Mouse (Mus musculus) CH12.LX (cell line): ENCODE measurements around the gene Gm4881. TPM values are rescaled to one million over a fixed set of nuclear protein-coding genes. Genes with fewer than 3 reads are reported as not detected.
A peak's percentile ranks its signal among the peaks of the same experiment; 100 is the strongest.

ENCODE experiments used
- DNase-seq: peaks from one replicate; pipeline ENCODE4 v3.0.0-alpha.2; 2013; ENCODE audit errors: extremely low read depth
- H3K27ac ChIP-seq: 2 replicates; pipeline ENCODE4 v1.5.1; 2012; ENCODE audit warnings: low read depth, mild to moderate bottlenecking, control low read depth, moderate library complexity; ENCODE audit not compliant: insufficient read depth
- H3K27me3 ChIP-seq: replicated peaks from 2 replicates; pipeline ENCODE3; 2012; ENCODE audit warnings: inconsistent platforms
- H3K36me3 ChIP-seq, 2 experiments: replicated peaks in 1 of 2; 2 replicates each; pipeline versions ENCODE3 to v1.6.1; 2012; ENCODE audit warnings: inconsistent platforms in 1 of 2, low read length in 1 of 2, mild to moderate bottlenecking in 1 of 2, mixed read lengths in 1 of 2, moderate library complexity in 1 of 2; ENCODE audit not compliant: control insufficient read depth in 1 of 2, insufficient read depth in 1 of 2
- H3K4me1 ChIP-seq, 2 experiments: 2 replicates each; pipeline ENCODE4 v1.6.1; 2012; ENCODE audit warnings: inconsistent platforms in 1 of 2, moderate library complexity in 1 of 2; ENCODE audit not compliant: insufficient read depth in 2 of 2, control insufficient read depth in 1 of 2
- H3K4me2 ChIP-seq: 2 replicates; pipeline ENCODE4 v1.6.1; 2012; ENCODE audit warnings: low read depth, mild to moderate bottlenecking, control low read depth; ENCODE audit not compliant: poor library complexity, insufficient read depth, severe bottlenecking
- H3K4me3 ChIP-seq, 3 experiments: fragments of 150-350 bp in 1 of 3; sonication (generic) in 1 of 3; replicated peaks in 1 of 3; 2 replicates each; pipeline versions ENCODE3 to v1.5.1; 2011 to 2012; ENCODE audit warnings: low read depth in 2 of 3, low read length in 2 of 3, mild to moderate bottlenecking in 2 of 3, moderate library complexity in 2 of 3, control low read depth in 1 of 3, improper control_type of control experiment in 1 of 3, inconsistent platforms in 1 of 3, mixed read lengths in 1 of 3; ENCODE audit not compliant: poor library complexity in 1 of 3
- H3K79me2 ChIP-seq: replicated peaks from 2 replicates; pipeline ENCODE4 v1.6.1; 2012; ENCODE audit warnings: mild to moderate bottlenecking, moderate library complexity; ENCODE audit not compliant: control insufficient read depth, poor library complexity, insufficient read depth, severe bottlenecking; ENCODE audit errors: extremely low read depth
- H3K9ac ChIP-seq: 2 replicates; pipeline ENCODE4 v1.6.1; 2012; ENCODE audit warnings: low read depth, mild to moderate bottlenecking, control low read depth, moderate library complexity; ENCODE audit not compliant: insufficient read depth
- H3K9me3 ChIP-seq: replicated peaks from 2 replicates; pipeline ENCODE3; 2012; ENCODE audit warnings: low read length, inconsistent platforms, mixed read lengths
- CHD1 ChIP-seq: IDR thresholded peaks from 2 replicates; pipeline ENCODE4 v1.6.1; 2012; ENCODE audit warnings: low read depth, low read length, improper control_type of control experiment, inconsistent platforms
- CHD2 ChIP-seq: IDR thresholded peaks from 2 replicates; pipeline ENCODE4 v1.6.1; 2011; ENCODE audit warnings: low read length, improper control_type of control experiment
- CTCF ChIP-seq, 2 experiments: IDR thresholded peaks in 1 of 2; conservative IDR thresholded peaks in 1 of 2; 2 replicates each; pipeline ENCODE4 v1.5.1; 2011 to 2012; ENCODE audit warnings: low read depth in 2 of 2, low read length in 2 of 2, improper control_type of control experiment in 1 of 2, inconsistent platforms in 1 of 2, mild to moderate bottlenecking in 1 of 2, moderate library complexity in 1 of 2
- E2F4 ChIP-seq: IDR thresholded peaks from 2 replicates; pipeline ENCODE4 v1.6.1; 2011; ENCODE audit warnings: low read depth, low read length, improper control_type of control experiment; ENCODE audit not compliant: insufficient replicate concordance
- ELF1 ChIP-seq: IDR thresholded peaks from 2 replicates; pipeline ENCODE4 v1.6.1; 2014; ENCODE audit warnings: low read depth, mild to moderate bottlenecking, inconsistent platforms, low read length, improper control_type of control experiment
- EP300 ChIP-seq: IDR thresholded peaks from 2 replicates; pipeline ENCODE4 v1.6.1; 2011; ENCODE audit warnings: low read length, improper control_type of control experiment
- ETS1 ChIP-seq: conservative IDR thresholded peaks from 2 replicates; pipeline ENCODE4 v1.6.1; 2012; ENCODE audit warnings: low read depth, mild to moderate bottlenecking, inconsistent platforms, low read length, improper control_type of control experiment, moderate library complexity
- GABPA ChIP-seq: IDR thresholded peaks from 2 replicates; pipeline ENCODE4 v1.6.1; 2012; ENCODE audit warnings: low read depth, low read length, improper control_type of control experiment, inconsistent platforms; ENCODE audit not compliant: insufficient replicate concordance
- HCFC1 ChIP-seq: IDR thresholded peaks from 2 replicates; pipeline ENCODE4 v1.6.1; 2012; ENCODE audit warnings: low read depth, mild to moderate bottlenecking, inconsistent platforms, low read length, improper control_type of control experiment
- IRF4 ChIP-seq: IDR thresholded peaks from 2 replicates; pipeline ENCODE4 v1.6.1; 2014; ENCODE audit warnings: low read depth, mild to moderate bottlenecking, inconsistent platforms, low read length, improper control_type of control experiment
- JUN ChIP-seq: IDR thresholded peaks from 2 replicates; pipeline ENCODE4 v1.6.1; 2011; ENCODE audit warnings: low read depth, mild to moderate bottlenecking, low read length, improper control_type of control experiment, moderate library complexity; ENCODE audit not compliant: insufficient read depth
- JUND ChIP-seq: conservative IDR thresholded peaks from 2 replicates; pipeline ENCODE4 v1.6.1; 2011; ENCODE audit warnings: low read depth, low read length, improper control_type of control experiment
- KAT2A ChIP-seq: IDR thresholded peaks from 2 replicates; pipeline ENCODE4 v1.6.1; 2012; ENCODE audit warnings: low read length, improper control_type of control experiment, inconsistent platforms; ENCODE audit not compliant: insufficient replicate concordance
- MAFK ChIP-seq: IDR thresholded peaks from 2 replicates; pipeline ENCODE4 v1.6.1; 2011; ENCODE audit warnings: low read length, improper control_type of control experiment; ENCODE audit not compliant: insufficient replicate concordance
- MAX ChIP-seq: IDR thresholded peaks from 2 replicates; pipeline ENCODE4 v1.6.1; 2011; ENCODE audit warnings: low read length, improper control_type of control experiment
- MAZ ChIP-seq: IDR thresholded peaks from 2 replicates; pipeline ENCODE4 v1.6.1; 2012; ENCODE audit warnings: low read depth, mild to moderate bottlenecking, inconsistent platforms, low read length, improper control_type of control experiment, moderate library complexity
- MEF2A ChIP-seq: IDR thresholded peaks from 2 replicates; pipeline ENCODE4 v1.6.1; 2014; ENCODE audit warnings: low read depth, mild to moderate bottlenecking, inconsistent platforms, low read length, improper control_type of control experiment, borderline replicate concordance
- MXI1 ChIP-seq: IDR thresholded peaks from 2 replicates; pipeline ENCODE4 v1.6.1; 2011; ENCODE audit warnings: mild to moderate bottlenecking, low read depth, low read length, improper control_type of control experiment
- NELFE ChIP-seq: IDR thresholded peaks from 2 replicates; pipeline ENCODE4 v1.6.1; 2011; ENCODE audit warnings: low read depth, low read length, improper control_type of control experiment
- NRF1 ChIP-seq: IDR thresholded peaks from 2 replicates; pipeline ENCODE4 v1.6.1; 2014; ENCODE audit warnings: low read depth, mild to moderate bottlenecking, inconsistent platforms, low read length, improper control_type of control experiment, moderate library complexity
- POLR2AphosphoS2 ChIP-seq: IDR thresholded peaks from 2 replicates; pipeline ENCODE4 v1.6.1; 2011; ENCODE audit warnings: low read depth, low read length, improper control_type of control experiment
- RAD21 ChIP-seq: IDR thresholded peaks from 2 replicates; pipeline ENCODE4 v1.6.1; 2011; ENCODE audit warnings: low read depth, mild to moderate bottlenecking, low read length, improper control_type of control experiment, moderate library complexity
- RCOR1 ChIP-seq: conservative IDR thresholded peaks from 2 replicates; pipeline ENCODE4 v1.6.1; 2012; ENCODE audit warnings: low read depth, mild to moderate bottlenecking, inconsistent platforms, low read length, improper control_type of control experiment
- SIN3A ChIP-seq: IDR thresholded peaks from 2 replicates; pipeline ENCODE4 v1.6.1; 2012; ENCODE audit warnings: low read length, improper control_type of control experiment, inconsistent platforms
- TBP ChIP-seq: conservative IDR thresholded peaks from 2 replicates; pipeline ENCODE4 v1.6.1; 2011; ENCODE audit warnings: low read depth, low read length, improper control_type of control experiment
- TCF12 ChIP-seq: IDR thresholded peaks from 2 replicates; pipeline ENCODE4 v1.6.1; 2014; ENCODE audit warnings: low read depth, mild to moderate bottlenecking, inconsistent platforms, low read length, improper control_type of control experiment
- USF1 ChIP-seq: IDR thresholded peaks from 2 replicates; pipeline ENCODE4 v1.6.1; 2014; ENCODE audit warnings: low read depth, mild to moderate bottlenecking, inconsistent platforms, low read length, improper control_type of control experiment
- USF2 ChIP-seq: conservative IDR thresholded peaks from 2 replicates; pipeline ENCODE4 v1.6.1; 2011; ENCODE audit warnings: low read depth, low read length, improper control_type of control experiment
- ZC3H11A ChIP-seq: IDR thresholded peaks from 2 replicates; pipeline ENCODE4 v1.6.1; 2012; ENCODE audit warnings: low read depth, mild to moderate bottlenecking, inconsistent platforms, low read length, improper control_type of control experiment
- ZKSCAN1 ChIP-seq: IDR thresholded peaks from 2 replicates; pipeline ENCODE4 v1.6.1; 2012; ENCODE audit warnings: low read depth, inconsistent platforms, low read length, improper control_type of control experiment, borderline replicate concordance
- ZMIZ1 ChIP-seq: IDR thresholded peaks from 2 replicates; pipeline ENCODE4 v1.6.1; 2012; ENCODE audit warnings: low read depth, mild to moderate bottlenecking, inconsistent platforms, low read length, improper control_type of control experiment
- ZNF384 ChIP-seq: IDR thresholded peaks from 2 replicates; pipeline ENCODE4 v1.6.1; 2012; ENCODE audit warnings: low read depth, low read length, improper control_type of control experiment, inconsistent platforms
- dilution Hi-C: fragments of 300-500 bp; cut with MboI; formaldehyde crosslinking; loops from 2 replicates; pipeline ENCODE4 v1.14.3; 2020; ENCODE audit warnings: low sequenced_read_pairs; ENCODE audit not compliant: extremely low pct_unique_long_range_greater_than_20kb, extremely low pct_ligation_motif_present
- in situ Hi-C: fragments of 300-500 bp; cut with MboI; formaldehyde crosslinking; loops from 3 replicates; pipeline ENCODE4 v1.14.3; 2019; ENCODE audit warnings: low sequenced_read_pairs, low pct_ligation_motif_present, low pct_unique_long_range_greater_than_20kb, mixed read lengths
- polyA plus RNA-seq: library from polyadenylated mRNA; unstranded; fragments of >175 nt; gene quantifications from 2 replicates; pipeline ENCODE4 v1.2.1, GENCODE M21; 2012; ENCODE audit warnings: low read depth; ENCODE audit not compliant: insufficient read length
- total RNA-seq, 2 experiments: library from RNA; depleted of rRNA; stranded (reverse); fragments of 300-350 nt in 1 of 2; fragments of >200 nt in 1 of 2; gene quantifications; 2 replicates each; pipeline ENCODE4 v1.2.3; 2012 to 2014

Gm4881 gene
- total and polyA plus RNA-seq, 3 experiments, result not detected

DNA sequence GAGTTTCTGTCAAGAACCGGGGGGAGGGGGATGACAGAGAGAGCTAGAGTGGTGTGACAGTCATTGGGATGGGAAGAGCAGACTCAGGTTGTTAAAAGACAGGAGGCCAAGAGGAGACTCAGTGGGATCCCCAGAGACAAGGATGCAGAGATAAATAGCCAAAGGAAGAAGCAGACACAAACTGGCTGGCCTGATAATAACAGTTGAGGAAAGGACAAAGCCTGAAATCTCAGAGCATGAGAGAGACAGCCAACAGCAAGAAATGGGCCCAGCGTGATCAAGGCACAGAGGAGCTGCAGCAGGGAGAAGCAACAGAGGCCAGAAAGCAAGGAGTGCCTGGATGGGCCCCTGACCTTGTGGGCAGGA, 42.0 kb downstream of the Gm4881 start:
- Histone ChIP-seq H3K4me3 (peak overlapping the region; percentile 40 to 77 (median 75)), H3K4me1 (peaks cover 21 to 47% of the 10 kb centered on the region in 2 experiments), H3K79me2 (peaks cover 43% of the 10 kb centered on the region), H3K4me2 (peak overlapping the region; percentile 63), H3K36me3 (peaks cover 25 to 46% of the 10 kb centered on the region in 2 experiments), H3K9me3 (no peaks in the 10 kb centered on the region), H3K9ac (peak overlapping the region; percentile 98), H3K27me3 (no peaks in the 10 kb centered on the region), H3K27ac (peak overlapping the region; percentile 97)
- no peak for DNase-seq
- in situ Hi-C loops, result loop anchor here (10.0 kb wide), 1 partner anchor 47 kb away; no protein-coding TSS in a partner anchor
- TF ChIP-seq ZNF384 (no peak), KAT2A (0 out of 2 replicates have a peak, but pooled peaks have one; percentile 46)
- dilution Hi-C loops, result no loop called here

DNA sequence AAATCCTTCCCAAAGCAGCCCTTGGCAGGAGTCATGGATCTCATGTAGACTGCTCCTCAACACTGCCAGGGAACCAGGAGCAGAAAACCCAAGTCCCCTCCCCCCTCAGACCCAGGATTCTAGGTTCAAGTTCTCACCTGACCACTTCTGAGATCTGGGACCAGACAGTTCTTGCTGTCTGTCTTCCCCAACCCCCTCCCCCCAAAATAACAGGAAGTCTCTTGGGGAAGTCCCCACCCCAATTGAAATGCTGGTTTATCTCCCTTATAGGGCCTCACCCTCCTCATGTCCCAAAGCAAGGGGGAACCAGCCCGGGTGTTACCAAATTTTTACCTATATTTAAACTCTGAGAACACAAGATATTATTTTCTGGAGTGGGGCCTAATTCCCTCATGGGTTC, 42.5 kb downstream of the Gm4881 start:
- Histone ChIP-seq H3K4me2 (peak overlapping the region; percentile 63), H3K27ac (peak overlapping the region; percentile 97), H3K79me2 (peaks cover 39% of the 10 kb centered on the region), H3K9me3 (no peaks in the 10 kb centered on the region), H3K27me3 (no peaks in the 10 kb centered on the region), H3K36me3 (peaks cover 23 to 42% of the 10 kb centered on the region in 2 experiments), H3K4me1 (peaks cover 18 to 43% of the 10 kb centered on the region in 2 experiments), H3K4me3 (peak overlapping the region in 1 of 3 experiments; percentile 77), H3K9ac (peak overlapping the region; percentile 98)
- in situ Hi-C loops, result loop anchor here (10.0 kb wide), 1 partner anchor 47 kb away; no protein-coding TSS in a partner anchor
- dilution Hi-C loops, result no loop called here
- DNase-seq, result peak; percentile 88
- TF ChIP-seq KAT2A (no peak), NELFE (no peak), RAD21 (no peak), JUN (no peak), MXI1 (no peak; the same call in 1 of the 2 replicates), POLR2AphosphoS2 (no peak), CHD2 (peak; percentile 83), CHD1 (0 out of 2 replicates have a peak, but pooled peaks have one; percentile 14), SIN3A (peak; percentile 40; the same call in 1 of the 2 replicates), GABPA (no peak), TCF12 (no peak), MAZ (peak; percentile 55; the same call in 1 of the 2 replicates), MAX (no peak), MAFK (no peak), CTCF (conservative IDR thresholded peaks at IDR 0.05 in 1 of 2, IDR thresholded peaks at IDR 0.05 in 1 of 2; ENCODE audit: low read depth in 2 of 2, low read length in 2 of 2) (no peak), EP300 (0 out of 2 replicates have a peak, but pooled peaks have one; percentile 10), ZMIZ1 (no peak), IRF4 (peak; percentile 36), USF1 (no peak), ETS1 (no peak; the same call in none of the 2 replicates), MEF2A (peak; percentile 80), ELF1 (peak; percentile 71), NRF1 (no peak), ZC3H11A (no peak), ZKSCAN1 (no peak), ZNF384 (no peak), TBP (no peak), USF2 (no peak), JUND (no peak), HCFC1 (no peak), RCOR1 (no peak), E2F4 (no peak)
